Mouse (Mus musculus) brain, embryonic 14.5 days (tissue): ENCODE measurements around the gene Neu1.

Experiments
- CTCF ChIP-seq: fragments of 200-500 bp; IDR thresholded peaks from 2 replicates; pipeline ENCODE4 v1.5.1; 2012; ENCODE audit warnings: inconsistent platforms, mild to moderate bottlenecking, moderate library complexity, borderline replicate concordance; ENCODE audit not compliant: insufficient read depth, insufficient read length; ENCODE audit errors: extremely low read depth
- POLR2A ChIP-seq: fragments of 200-500 bp; IDR thresholded peaks from 2 replicates; pipeline ENCODE4 v1.6.1; 2012; ENCODE audit warnings: mild to moderate bottlenecking, inconsistent platforms, borderline replicate concordance; ENCODE audit not compliant: poor library complexity, insufficient read depth, insufficient read length, severe bottlenecking; ENCODE audit errors: extremely low read depth

DNA sequence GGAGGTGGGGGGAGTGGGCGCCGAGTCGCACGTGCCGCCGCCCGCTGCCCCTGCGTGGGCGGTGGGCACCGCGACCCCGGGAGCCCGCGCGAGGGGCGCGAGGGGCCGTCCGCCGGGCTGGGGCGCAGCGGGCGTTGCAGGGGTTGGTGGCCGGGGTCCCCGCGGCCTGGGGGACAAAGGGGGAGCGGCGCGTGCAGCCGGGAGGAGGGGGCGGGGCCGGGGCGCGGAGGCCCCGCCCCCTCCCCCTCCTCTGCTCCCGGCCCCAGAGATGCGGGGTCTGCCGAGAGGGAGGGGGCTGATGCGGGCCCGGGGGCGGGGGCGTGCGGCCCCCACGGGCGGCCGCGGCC, 32.4 kb upstream of the Neu1 start:
- TF ChIP-seq CTCF = no peak
- TF ChIP-seq POLR2A = no peak; the same call in 1 of the 2 replicates
